Mouse (Mus musculus) liver, embryonic 14.5 days (tissue): Measurements from ENCODE around the gene Slc22a14. TPM values are rescaled to one million over a fixed set of nuclear protein-coding genes. Genes with fewer than 3 reads are reported as not detected.
"Not testable (repeated sequence)": the region's sequence is repeated elsewhere in the genome, so short reads cannot be mapped to it uniquely, and the experiment has no call there.

Experiments
- ATAC-seq: fragments of 200-750 bp; cut with Nextera tagmentation; 2 replicates; pipeline ENCODE4 v1.8.0; 2017; ENCODE audit warnings: moderate number of reproducible peaks, mild to moderate bottlenecking, moderate library complexity; ENCODE audit not compliant: insufficient read depth
- DNase-seq, 3 experiments: peaks; one replicate each; pipeline ENCODE4 v3.0.0-alpha.2; 2012 to 2013; ENCODE audit warnings: low read depth in 3 of 3, low spot score in 3 of 3
- H3K27ac ChIP-seq: fragments of 300-500 bp; sonication (generic); 2 replicates; pipeline ENCODE4 v1.5.1; 2014; ENCODE audit warnings: moderate library complexity, mild to moderate bottlenecking, control low read depth, inconsistent platforms
- H3K27me3 ChIP-seq: fragments of 300-500 bp; sonication (generic); 2 replicates; pipeline ENCODE4 v1.6.1; 2014; ENCODE audit warnings: mild to moderate bottlenecking, low read length, moderate library complexity; ENCODE audit not compliant: control insufficient read depth, insufficient read depth
- H3K36me3 ChIP-seq: fragments of 300-500 bp; sonication (generic); replicated peaks from 2 replicates; pipeline ENCODE4 v1.6.1; 2014; ENCODE audit warnings: low read depth; ENCODE audit not compliant: control insufficient read depth, insufficient read depth
- H3K4me1 ChIP-seq, 2 experiments: fragments of 200-500 bp in 1 of 2; fragments of 300-500 bp in 1 of 2; sonication (generic) in 1 of 2; replicated peaks; 2 replicates each; pipeline ENCODE4 v1.6.1; 2012 to 2014; ENCODE audit warnings: antibody characterized with exemption in 1 of 2, inconsistent platforms in 1 of 2, low read length in 1 of 2; ENCODE audit not compliant: control insufficient read depth in 2 of 2, insufficient read depth in 2 of 2
- H3K4me2 ChIP-seq: fragments of 300-500 bp; sonication (generic); 2 replicates; pipeline ENCODE4 v1.6.1; 2014; ENCODE audit warnings: low read depth, mild to moderate bottlenecking, control low read depth, moderate library complexity
- H3K4me3 ChIP-seq, 2 experiments: fragments of 200-500 bp in 1 of 2; fragments of 300-500 bp in 1 of 2; sonication (generic) in 1 of 2; 2 replicates each; pipeline ENCODE4 v1.5.1; 2012 to 2014; ENCODE audit warnings: low read depth in 2 of 2, low read length in 2 of 2, mild to moderate bottlenecking in 2 of 2, control low read depth in 1 of 2, inconsistent platforms in 1 of 2, moderate library complexity in 1 of 2; ENCODE audit not compliant: insufficient read depth in 1 of 2
- H3K9ac ChIP-seq: fragments of 300-500 bp; sonication (generic); replicated peaks from 2 replicates; pipeline ENCODE4 v1.6.1; 2014; ENCODE audit warnings: mild to moderate bottlenecking, control low read depth, moderate library complexity
- H3K9me3 ChIP-seq: fragments of 300-500 bp; sonication (generic); 2 replicates; pipeline ENCODE4 v1.6.1; 2016; ENCODE audit warnings: low read length, mixed read lengths; ENCODE audit not compliant: control insufficient read depth
- CTCF ChIP-seq: IDR thresholded peaks from 2 replicates; pipeline ENCODE4 v1.5.1; 2016; ENCODE audit warnings: antibody characterized with exemption, low read depth, control low read depth
- EP300 ChIP-seq: IDR thresholded peaks from 2 replicates; pipeline ENCODE4 v1.6.1; 2016; ENCODE audit warnings: antibody characterized with exemption, low read depth
- WGBS: fragments of 180-500 bp; shearing (Covaris S2); extraction: QIAGEN DNeasy Blood & Tissue Kit; methylation state at CpG from one replicate; pipeline ENCODE4 v1.1.7; 2014; ENCODE audit not compliant: insufficient replicate concordance; 5-methylcytosine and 5-hydroxymethylcytosine counted together
- polyA plus RNA-seq, 2 experiments: library from polyadenylated mRNA; depleted of rRNA in 1 of 2; stranded (reverse) in 1 of 2; unstranded in 1 of 2; fragments of >200 nt; fragmentation: Nextera tagmentation in 1 of 2; extraction: Ambion mirVana in 1 of 2; gene quantifications; 2 replicates each; pipeline versions ENCODE4 v1.2.1 to v1.2.3; 2012 to 2014

The Slc22a14 gene
- polyA plus RNA-seq, 2 experiments: not detected

GRCm38 (mm10) chr9:119220249-119220648 lies 145.1 kb downstream of the Slc22a14 start:
- ATAC-seq (no peak), DNase-seq (no peak)
- no peak overlapping the region for H3K9ac ChIP-seq
- no peak overlapping the region for H3K4me3 ChIP-seq
- H3K36me3 ChIP-seq: no peaks in the 10 kb centered on the region
- no peak for TF ChIP-seq EP300
- no peak for TF ChIP-seq CTCF
- no peaks in the 10 kb centered on the region for H3K4me1 ChIP-seq
- WGBS: 71% methylated on average over 4 of the region's 4 CpGs
- no peak overlapping the region for H3K4me2 ChIP-seq
- H3K27ac ChIP-seq: no peak overlapping the region
- no peaks in the 10 kb centered on the region for H3K27me3 ChIP-seq
- H3K9me3 ChIP-seq: no peaks in the 10 kb centered on the region

GRCm38 (mm10) chr9:119219667-119220066 lies 145.7 kb downstream of the Slc22a14 start:
- Histone ChIP-seq H3K4me1 (no peaks in the 10 kb centered on the region), H3K9ac (no peak overlapping the region), H3K36me3 (no peaks in the 10 kb centered on the region), H3K9me3 (no peaks in the 10 kb centered on the region), H3K4me2 (no peak overlapping the region), H3K4me3 (no peak overlapping the region), H3K27ac (no peak overlapping the region), H3K27me3 (no peaks in the 10 kb centered on the region)
- no peak for ATAC-seq
- no peak for TF ChIP-seq CTCF
- TF ChIP-seq EP300: no peak
- DNase-seq: no peak
- WGBS: 38% methylated on average over 2 of the region's 2 CpGs

GRCm38 (mm10) chr9:119215341-119215740 lies 150.0 kb downstream of the Slc22a14 start:
- not testable (repeated sequence) for H3K4me2 ChIP-seq, H3K36me3 ChIP-seq, H3K9ac ChIP-seq, H3K4me1 ChIP-seq, H3K27ac ChIP-seq, H3K27me3 ChIP-seq, H3K4me3 ChIP-seq, ATAC-seq, H3K9me3 ChIP-seq, DNase-seq
- WGBS: 67% methylated on average over 2 of the region's 2 CpGs

GRCm38 (mm10) chr9:119214601-119215000 lies 150.8 kb downstream of the Slc22a14 start:
- Histone ChIP-seq H3K9me3 (no peaks in the 10 kb centered on the region), H3K27me3 (no peaks in the 10 kb centered on the region), H3K4me1 (no peaks in the 10 kb centered on the region), H3K4me3 (no peak overlapping the region), H3K27ac (no peak overlapping the region), H3K36me3 (no peaks in the 10 kb centered on the region), H3K9ac (no peak overlapping the region), H3K4me2 (no peak overlapping the region)
- no peak for DNase-seq
- no peak for ATAC-seq
- TF ChIP-seq CTCF (no peak), EP300 (no peak)
- WGBS: 72% methylated on average over 6 of the region's 6 CpGs

GRCm38 (mm10) chr9:119212996-119213395 lies 152.4 kb downstream of the Slc22a14 start:
- WGBS: 52% methylated on average over 8 of the region's 8 CpGs
- Histone ChIP-seq H3K4me3 (no peak overlapping the region), H3K27me3 (no peaks in the 10 kb centered on the region), H3K27ac (no peak overlapping the region), H3K9ac (no peak overlapping the region), H3K4me2 (no peak overlapping the region), H3K36me3 (no peaks in the 10 kb centered on the region), H3K4me1 (no peaks in the 10 kb centered on the region), H3K9me3 (no peaks in the 10 kb centered on the region)
- DNase-seq (no peak), ATAC-seq (no peak)
- no peak for TF ChIP-seq CTCF
- TF ChIP-seq EP300: no peak

- Histone ChIP-seq H3K4me2 (no peak within 1 kb of the TSS), H3K4me1 (no peaks in the 10 kb centered on the region), H3K4me3 (no peak within 1 kb of the TSS), H3K27ac (no peak within 1 kb of the TSS), H3K27me3 (no peaks in the 10 kb centered on the region), H3K9me3 (no peaks in the 10 kb centered on the region), H3K9ac (no peak within 1 kb of the TSS), H3K36me3 (no peaks in the 10 kb centered on the region)
- WGBS: 84% methylated on average over 4 of the region's 4 CpGs
- ATAC-seq (no peak), DNase-seq (no peak)
- TF ChIP-seq CTCF (no peak), EP300 (no peak)
Observed at GRCm38 (mm10) chr9:119208998-119209397, 156.4 kb downstream of the Slc22a14 start, which contains the start of gene Slc22a13. TSS of gene Slc22a13 (minus strand) at chr9:119209098.
